Mouse (Mus musculus) lung, postnatal 0 days (tissue): Measurements from ENCODE around the gene Olfr1062. TPM values are rescaled to one million over a fixed set of nuclear protein-coding genes. Genes with fewer than 3 reads are reported as not detected.
"Not testable (repeated sequence)": the region's sequence is repeated elsewhere in the genome, so short reads cannot be mapped to it uniquely, and the experiment has no call there.

Experiments
- ATAC-seq: fragments of 200-750 bp; cut with Nextera tagmentation; 2 replicates; pipeline ENCODE4 v1.8.0; 2017; ENCODE audit warnings: moderate library complexity
- DNase-seq: peaks from one replicate; pipeline ENCODE4 v3.0.0-alpha.2; 2016; ENCODE audit warnings: low spot score
- H3K27ac ChIP-seq: fragments of 300-500 bp; sonication (generic); 2 replicates; pipeline ENCODE4 v1.5.1; 2014; ENCODE audit warnings: antibody characterized with exemption, mild to moderate bottlenecking, low read length, mixed read lengths
- H3K27me3 ChIP-seq: fragments of 300-500 bp; sonication (generic); replicated peaks from 2 replicates; pipeline ENCODE4 v1.6.1; 2014; ENCODE audit warnings: low read length, mixed read lengths; ENCODE audit not compliant: insufficient read depth
- H3K36me3 ChIP-seq: fragments of 300-500 bp; sonication (generic); 2 replicates; pipeline ENCODE4 v1.6.1; 2014; ENCODE audit warnings: low read length, mixed read lengths; ENCODE audit not compliant: insufficient read depth
- H3K4me1 ChIP-seq: fragments of 300-500 bp; sonication (generic); 2 replicates; pipeline ENCODE4 v1.6.1; 2014; ENCODE audit warnings: antibody characterized with exemption, low read depth, low read length, mixed read lengths; ENCODE audit not compliant: insufficient read depth
- H3K4me2 ChIP-seq: fragments of 300-500 bp; sonication (generic); replicated peaks from 2 replicates; pipeline ENCODE4 v1.6.1; 2014; ENCODE audit warnings: low read depth, mild to moderate bottlenecking, low read length, moderate library complexity, mixed read lengths
- H3K4me3 ChIP-seq: fragments of 300-500 bp; sonication (generic); 2 replicates; pipeline ENCODE4 v1.5.1; 2014; ENCODE audit warnings: low read depth, low read length
- H3K9ac ChIP-seq: fragments of 300-500 bp; sonication (generic); replicated peaks from 2 replicates; pipeline ENCODE4 v1.6.1; 2014; ENCODE audit warnings: low read depth, mild to moderate bottlenecking
- H3K9me3 ChIP-seq: fragments of 300-500 bp; sonication (generic); 2 replicates; pipeline ENCODE4 v1.6.1; 2016; ENCODE audit warnings: low read length, mixed read lengths
- CTCF ChIP-seq: IDR thresholded peaks from 2 replicates; pipeline ENCODE4 v1.5.1; 2016; ENCODE audit warnings: antibody characterized with exemption, mild to moderate bottlenecking
- EP300 ChIP-seq: IDR thresholded peaks from 2 replicates; pipeline ENCODE4 v1.6.1; 2016; ENCODE audit warnings: antibody characterized with exemption, mild to moderate bottlenecking, control low read depth
- WGBS: fragments of 180-500 bp; shearing (Covaris S2); extraction: QIAGEN DNeasy Blood & Tissue Kit; methylation state at CpG from one replicate; pipeline ENCODE4 v1.1.7; 2014; 5-methylcytosine and 5-hydroxymethylcytosine counted together
- polyA plus RNA-seq: library from polyadenylated mRNA; unstranded; fragments of >200 nt; fragmentation: Nextera tagmentation; extraction: Ambion mirVana; gene quantifications from 2 replicates; pipeline ENCODE4 v1.2.1, GENCODE M21; 2015

Gene Olfr1062
- polyA plus RNA-seq, 1 experiment from 2014 or later, result not detected

GRCm38 (mm10) chr2:86413950-86414349, 12.6 kb downstream of the Olfr1062 start, which contains the start of gene Olfr1061:
Gene Olfr1061, minus strand, starts transcription at chr2:86414050.
- no peaks in the 10 kb centered on the region for H3K36me3 ChIP-seq
- no peaks in the 10 kb centered on the region for H3K4me1 ChIP-seq
- H3K4me3 ChIP-seq, result no peak within 1 kb of the TSS
- H3K27me3 ChIP-seq, result no peaks in the 10 kb centered on the region
- no peaks in the 10 kb centered on the region for H3K9me3 ChIP-seq
- H3K9ac ChIP-seq, result no peak within 1 kb of the TSS
- 70% methylated on average over 1 of the region's 1 CpGs for WGBS
- no peak within 1 kb of the TSS for H3K4me2 ChIP-seq
- H3K27ac ChIP-seq, result no peak within 1 kb of the TSS
- DNase-seq, result no peak
- TF ChIP-seq EP300 (no peak), CTCF (no peak)
- ATAC-seq, result no peak

GRCm38 (mm10) chr2:86395114-86395513, 31.4 kb downstream of the Olfr1062 start:
- H3K4me1 ChIP-seq, result no peaks in the 10 kb centered on the region
- ATAC-seq, result no peak
- no peaks in the 10 kb centered on the region for H3K36me3 ChIP-seq
- no peaks in the 10 kb centered on the region for H3K9me3 ChIP-seq
- 80% methylated on average over 2 of the region's 2 CpGs for WGBS
- H3K4me3 ChIP-seq, result no peak overlapping the region
- no peak overlapping the region for H3K4me2 ChIP-seq
- TF ChIP-seq EP300 (no peak), CTCF (no peak)
- no peaks in the 10 kb centered on the region for H3K27me3 ChIP-seq
- H3K27ac ChIP-seq, result no peak overlapping the region
- no peak for DNase-seq
- H3K9ac ChIP-seq, result no peak overlapping the region

DNA sequence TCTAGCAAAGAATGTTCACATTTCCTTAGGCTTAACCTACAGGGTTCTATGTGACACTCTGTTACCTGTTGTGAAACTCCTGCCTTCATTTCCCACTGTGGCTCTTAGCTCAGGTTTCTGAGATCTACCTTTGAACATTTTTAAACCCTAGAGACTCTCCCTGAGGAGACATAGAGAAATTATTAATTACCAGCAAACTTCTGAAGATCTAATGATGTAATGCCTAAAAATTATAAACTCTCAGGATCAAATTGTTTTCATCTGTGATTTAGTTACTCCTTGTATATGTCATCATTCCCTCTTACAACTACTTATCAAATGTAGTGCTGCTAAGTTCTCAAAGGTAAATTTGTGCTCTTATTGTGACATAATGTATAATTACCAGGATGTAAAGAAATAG, 38.1 kb downstream of the Olfr1062 start, which contains the start of gene Olfr1058:
TSS of gene Olfr1058 (minus strand) at position 101 of the 400 bp plus-strand sequence.
- not testable (repeated sequence) for H3K4me3 ChIP-seq, H3K36me3 ChIP-seq, H3K9ac ChIP-seq, H3K4me1 ChIP-seq, H3K27me3 ChIP-seq, ATAC-seq, DNase-seq, H3K4me2 ChIP-seq, H3K9me3 ChIP-seq, H3K27ac ChIP-seq

DNA sequence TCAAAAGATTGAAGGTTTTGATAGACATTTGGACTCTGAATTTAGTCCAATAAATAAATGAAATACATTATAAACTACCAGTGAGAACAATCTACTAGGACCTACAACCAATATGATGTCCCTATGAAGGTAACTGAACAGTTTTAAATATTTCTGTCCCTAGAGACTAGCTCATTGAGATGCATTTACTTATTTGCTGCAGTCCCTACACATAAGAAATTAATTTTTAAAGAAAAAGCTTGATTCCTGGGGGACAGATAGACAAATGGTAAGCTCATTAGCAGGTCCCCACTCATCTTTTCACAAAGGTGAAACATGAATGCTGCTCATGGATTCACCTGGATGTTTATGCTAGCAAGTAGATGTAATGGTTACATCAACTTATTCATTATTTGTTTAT, 48.3 kb downstream of the Olfr1062 start, which contains the start of gene Olfr1057:
TSS of gene Olfr1057 (minus strand) at position 101 of the 400 bp plus-strand sequence.
- DNase-seq, result no peak
- H3K4me1 ChIP-seq, result no peaks in the 10 kb centered on the region
- no peaks in the 10 kb centered on the region for H3K9me3 ChIP-seq
- no peak for TF ChIP-seq CTCF
- TF ChIP-seq EP300, result no peak
- H3K36me3 ChIP-seq, result no peaks in the 10 kb centered on the region
- no peaks in the 10 kb centered on the region for H3K27me3 ChIP-seq
- no peak within 1 kb of the TSS for H3K27ac ChIP-seq
- no peak within 1 kb of the TSS for H3K4me3 ChIP-seq
- H3K9ac ChIP-seq, result no peak within 1 kb of the TSS
- H3K4me2 ChIP-seq, result no peak within 1 kb of the TSS
- ATAC-seq, result no peak

Other genes with a start within 250 kb of the Olfr1062 start
- gene Olfr1044, start 248.9 kb downstream of the Olfr1062 start, polyA plus RNA-seq, result not detected in 2 replicates
- gene Olfr52, start 241.1 kb downstream of the Olfr1062 start, polyA plus RNA-seq, result not detected in 2 replicates
- not detected in 2 replicates for gene Olfr1045, start 223.7 kb downstream of the Olfr1062 start, polyA plus RNA-seq
- not detected in 2 replicates for gene Olfr1046, start 207.4 kb downstream of the Olfr1062 start, polyA plus RNA-seq
- gene Olfr1047, start 195.3 kb downstream of the Olfr1062 start, polyA plus RNA-seq, result not detected in 2 replicates
- gene Olfr1048, start 186.5 kb downstream of the Olfr1062 start, polyA plus RNA-seq, result not detected in 2 replicates
- gene Olfr1049, start 168.4 kb downstream of the Olfr1062 start, polyA plus RNA-seq, result not detected in 2 replicates
- gene Olfr1051, start 147.7 kb downstream of the Olfr1062 start, polyA plus RNA-seq, result not detected in 2 replicates
- gene Olfr1052, start 134.3 kb downstream of the Olfr1062 start, polyA plus RNA-seq, result not detected in 2 replicates
- gene Olfr1053, start 111.5 kb downstream of the Olfr1062 start, polyA plus RNA-seq, result not detected in 2 replicates
- gene Olfr1054, start 91.3 kb downstream of the Olfr1062 start, polyA plus RNA-seq, result not detected in 2 replicates
- not detected in 2 replicates for gene Olfr1055, start 76.5 kb downstream of the Olfr1062 start, polyA plus RNA-seq
- not detected in 2 replicates for gene Olfr1056, start 64.3 kb downstream of the Olfr1062 start, polyA plus RNA-seq
- not detected in 2 replicates for gene Olfr1057, start 48.4 kb downstream of the Olfr1062 start, polyA plus RNA-seq
- not detected in 2 replicates for gene Olfr1058, start 38.2 kb downstream of the Olfr1062 start, polyA plus RNA-seq
- not detected in 2 replicates for gene Olfr1061, start 12.7 kb downstream of the Olfr1062 start, polyA plus RNA-seq
- not detected in 2 replicates for gene Olfr1065, start 23.8 kb upstream of the Olfr1062 start, polyA plus RNA-seq
- gene Olfr1066, start 29.5 kb upstream of the Olfr1062 start, polyA plus RNA-seq, result not detected in 2 replicates
- gene Olfr228, start 60.6 kb upstream of the Olfr1062 start, polyA plus RNA-seq, result not detected in 2 replicates
- not detected in 2 replicates for gene Olfr1076, start 81.7 kb upstream of the Olfr1062 start, polyA plus RNA-seq
- not detected in 2 replicates for gene Olfr1079, start 115.7 kb upstream of the Olfr1062 start, polyA plus RNA-seq
- gene Olfr1080, start 131.5 kb upstream of the Olfr1062 start, polyA plus RNA-seq, result not detected in 2 replicates
- not detected in 2 replicates for gene Olfr1082, start 172.2 kb upstream of the Olfr1062 start, polyA plus RNA-seq
- not detected in 2 replicates for gene Olfr1084, start 213.0 kb upstream of the Olfr1062 start, polyA plus RNA-seq
- gene Olfr1085, start 235.3 kb upstream of the Olfr1062 start, polyA plus RNA-seq, result not detected in 2 replicates